Mouse (Mus musculus): ENCODE measurements around the gene Itpr2. TPM values are rescaled to one million over a fixed set of nuclear protein-coding genes. Genes with fewer than 3 reads are reported as not detected.

The Itpr2 gene
- polyA plus RNA-seq, 1 experiment from 2014 or later, result 6.0 TPM

GRCm38 (mm10) chr6:146409692-146410426, 92.2 kb downstream of the Itpr2 start:
- Histone ChIP-seq H3K4me1 (ENCODE audit: control insufficient read depth, insufficient read depth, low read length) (peaks cover 7% of the 10 kb centered on the region; the same call in 1 of the 2 replicates), H3K4me3 (ENCODE audit: low read depth, low read length) (no peak overlapping the region), H3K9me3 (ENCODE audit: control insufficient read depth, low read length) (no peaks in the 10 kb centered on the region), H3K27me3 (ENCODE audit: control insufficient read depth, insufficient read depth, low read length) (no peaks in the 10 kb centered on the region), H3K36me3 (ENCODE audit: control insufficient read depth, insufficient read depth, low read length) (no peaks in the 10 kb centered on the region), H3K4me2 (ENCODE audit: low read depth) (peak overlapping the region; percentile 28; the same call in 1 of the 2 replicates), H3K9ac (ENCODE audit: low read length) (no peak overlapping the region), H3K27ac (ENCODE audit: low read depth, low read length) (no peak overlapping the region)
- ATAC-seq (ENCODE audit: insufficient read depth, low FRiP score, low TSS enrichment), result peak; percentile 75; the same call in 1 of the 2 replicates
- whole genome bisulfite sequencing, result 20% methylated on average over 10 of the region's 10 CpGs
- peak; percentile 83 for DNase-seq (ENCODE audit: low spot score)

- Histone ChIP-seq H3K36me3 (ENCODE audit: control insufficient read depth, insufficient read depth, low read length) (no peaks in the 10 kb centered on the region), H3K4me2 (ENCODE audit: low read depth) (no peak overlapping the region), H3K9ac (ENCODE audit: low read length) (no peak overlapping the region), H3K4me1 (ENCODE audit: control insufficient read depth, insufficient read depth, low read length) (no peaks in the 10 kb centered on the region), H3K9me3 (ENCODE audit: control insufficient read depth, low read length) (no peaks in the 10 kb centered on the region), H3K4me3 (ENCODE audit: low read depth, low read length) (no peak overlapping the region), H3K27me3 (ENCODE audit: control insufficient read depth, insufficient read depth, low read length) (no peaks in the 10 kb centered on the region), H3K27ac (ENCODE audit: low read depth, low read length) (no peak overlapping the region)
- 54% methylated on average over 6 of the region's 6 CpGs for WGBS
- ATAC-seq (ENCODE audit: insufficient read depth, low FRiP score, low TSS enrichment) (no peak), DNase-seq (ENCODE audit: low spot score) (peak; percentile 69)
These were observed 96.6 kb downstream of the Itpr2 start for GRCm38 (mm10) chr6:146405380-146405779.

GRCm38 (mm10) chr6:146404876-146405275, 97.1 kb downstream of the Itpr2 start:
- DNase-seq (ENCODE audit: low spot score), result no peak
- Histone ChIP-seq H3K9ac (ENCODE audit: low read length) (no peak overlapping the region), H3K4me2 (ENCODE audit: low read depth) (no peak overlapping the region), H3K4me1 (ENCODE audit: control insufficient read depth, insufficient read depth, low read length) (no peaks in the 10 kb centered on the region), H3K36me3 (ENCODE audit: control insufficient read depth, insufficient read depth, low read length) (no peaks in the 10 kb centered on the region), H3K27me3 (ENCODE audit: control insufficient read depth, insufficient read depth, low read length) (no peaks in the 10 kb centered on the region), H3K4me3 (ENCODE audit: low read depth, low read length) (no peak overlapping the region), H3K9me3 (ENCODE audit: control insufficient read depth, low read length) (no peaks in the 10 kb centered on the region), H3K27ac (ENCODE audit: low read depth, low read length) (no peak overlapping the region)
- ATAC-seq (ENCODE audit: insufficient read depth, low FRiP score, low TSS enrichment), result no peak
- 93% methylated on average over 4 of the region's 4 CpGs for WGBS

GRCm38 (mm10) chr6:146404156-146404555, 97.9 kb downstream of the Itpr2 start:
- no peak overlapping the region for H3K9ac ChIP-seq (ENCODE audit: low read length)
- H3K9me3 ChIP-seq (ENCODE audit: control insufficient read depth, low read length), result no peaks in the 10 kb centered on the region
- no peak overlapping the region for H3K4me2 ChIP-seq (ENCODE audit: low read depth)
- DNase-seq (ENCODE audit: low spot score), result no peak
- no peak for ATAC-seq (ENCODE audit: insufficient read depth, low FRiP score, low TSS enrichment)
- no peaks in the 10 kb centered on the region for H3K4me1 ChIP-seq (ENCODE audit: control insufficient read depth, insufficient read depth, low read length)
- no peak overlapping the region for H3K4me3 ChIP-seq (ENCODE audit: low read depth, low read length)
- H3K27me3 ChIP-seq (ENCODE audit: control insufficient read depth, insufficient read depth, low read length), result no peaks in the 10 kb centered on the region
- no peaks in the 10 kb centered on the region for H3K36me3 ChIP-seq (ENCODE audit: control insufficient read depth, insufficient read depth, low read length)
- 54% methylated on average over 10 of the region's 10 CpGs for WGBS
- no peak overlapping the region for H3K27ac ChIP-seq (ENCODE audit: low read depth, low read length)

- Histone ChIP-seq H3K27ac (ENCODE audit: low read depth, low read length) (no peak overlapping the region), H3K4me1 (ENCODE audit: control insufficient read depth, insufficient read depth, low read length) (no peaks in the 10 kb centered on the region; the same call in 1 of the 2 replicates), H3K9ac (ENCODE audit: low read length) (no peak overlapping the region), H3K36me3 (ENCODE audit: control insufficient read depth, insufficient read depth, low read length) (no peaks in the 10 kb centered on the region), H3K4me2 (ENCODE audit: low read depth) (no peak overlapping the region), H3K4me3 (ENCODE audit: low read depth, low read length) (no peak overlapping the region), H3K9me3 (ENCODE audit: control insufficient read depth, low read length) (no peaks in the 10 kb centered on the region), H3K27me3 (ENCODE audit: control insufficient read depth, insufficient read depth, low read length) (no peaks in the 10 kb centered on the region)
- no peak for DNase-seq (ENCODE audit: low spot score)
- WGBS, result 52% methylated on average over 6 of the region's 6 CpGs
- ATAC-seq (ENCODE audit: insufficient read depth, low FRiP score, low TSS enrichment), result no peak
These were observed 98.9 kb downstream of the Itpr2 start for GRCm38 (mm10) chr6:146402905-146403642.

- WGBS, result 83% methylated on average over 3 of the region's 3 CpGs
- no peak for ATAC-seq (ENCODE audit: insufficient read depth, low FRiP score, low TSS enrichment)
These were observed 104.2 kb downstream of the Itpr2 start for GRCm38 (mm10) chr6:146397803-146398202.

GRCm38 (mm10) chr6:146396253-146396652, 105.8 kb downstream of the Itpr2 start:
- no peak for ATAC-seq (ENCODE audit: insufficient read depth, low FRiP score, low TSS enrichment)

More at GRCm38 (mm10) chr6:146397803-146398202, 104.2 kb downstream of the Itpr2 start:
- Histone ChIP-seq H3K4me3 (ENCODE audit: low read depth, low read length) (no peak overlapping the region), H3K4me1 (ENCODE audit: control insufficient read depth, insufficient read depth, low read length) (no peaks in the 10 kb centered on the region; the same call in 1 of the 2 replicates), H3K27me3 (ENCODE audit: control insufficient read depth, insufficient read depth, low read length) (no peaks in the 10 kb centered on the region), H3K36me3 (ENCODE audit: control insufficient read depth, insufficient read depth, low read length) (no peaks in the 10 kb centered on the region), H3K9me3 (ENCODE audit: control insufficient read depth, low read length) (no peaks in the 10 kb centered on the region), H3K9ac (ENCODE audit: low read length) (no peak overlapping the region), H3K27ac (ENCODE audit: low read depth, low read length) (no peak overlapping the region), H3K4me2 (ENCODE audit: low read depth) (no peak overlapping the region)
- no peak for DNase-seq (ENCODE audit: low spot score)

GRCm38 (mm10) chr6:146395616-146396015, 106.4 kb downstream of the Itpr2 start:
- no peak for ATAC-seq (ENCODE audit: insufficient read depth, low FRiP score, low TSS enrichment)
- H3K9ac ChIP-seq (ENCODE audit: low read length), result no peak overlapping the region
- 88% methylated on average over 4 of the region's 4 CpGs for WGBS
- no peaks in the 10 kb centered on the region; the same call in 1 of the 2 replicates for H3K4me1 ChIP-seq (ENCODE audit: control insufficient read depth, insufficient read depth, low read length)
- H3K36me3 ChIP-seq (ENCODE audit: control insufficient read depth, insufficient read depth, low read length), result no peaks in the 10 kb centered on the region
- no peak overlapping the region for H3K4me3 ChIP-seq (ENCODE audit: low read depth, low read length)
- no peak for DNase-seq (ENCODE audit: low spot score)
- no peaks in the 10 kb centered on the region for H3K27me3 ChIP-seq (ENCODE audit: control insufficient read depth, insufficient read depth, low read length)
- H3K27ac ChIP-seq (ENCODE audit: low read depth, low read length), result no peak overlapping the region
- H3K4me2 ChIP-seq (ENCODE audit: low read depth), result no peak overlapping the region
- H3K9me3 ChIP-seq (ENCODE audit: control insufficient read depth, low read length), result no peaks in the 10 kb centered on the region

More at GRCm38 (mm10) chr6:146396253-146396652, 105.8 kb downstream of the Itpr2 start:
- 85% methylated on average over 5 of the region's 5 CpGs for WGBS
- no peak overlapping the region for H3K9ac ChIP-seq (ENCODE audit: low read length)
- H3K27me3 ChIP-seq (ENCODE audit: control insufficient read depth, insufficient read depth, low read length), result no peaks in the 10 kb centered on the region
- H3K36me3 ChIP-seq (ENCODE audit: control insufficient read depth, insufficient read depth, low read length), result no peaks in the 10 kb centered on the region
- no peak overlapping the region for H3K27ac ChIP-seq (ENCODE audit: low read depth, low read length)
- H3K4me3 ChIP-seq (ENCODE audit: low read depth, low read length), result no peak overlapping the region
- H3K4me2 ChIP-seq (ENCODE audit: low read depth), result no peak overlapping the region
- no peaks in the 10 kb centered on the region for H3K9me3 ChIP-seq (ENCODE audit: control insufficient read depth, low read length)
- H3K4me1 ChIP-seq (ENCODE audit: control insufficient read depth, insufficient read depth, low read length), result no peaks in the 10 kb centered on the region; the same call in 1 of the 2 replicates
- no peak for DNase-seq (ENCODE audit: low spot score)
